Mouse (Mus musculus): ENCODE data around the gene Gtf3a. TPM values are rescaled to one million over a fixed set of nuclear protein-coding genes. Genes with fewer than 3 reads are reported as not detected.

Gene Gtf3a
- total and polyA plus RNA-seq, 2 experiments, result 12.2 to 15.3 TPM

DNA sequence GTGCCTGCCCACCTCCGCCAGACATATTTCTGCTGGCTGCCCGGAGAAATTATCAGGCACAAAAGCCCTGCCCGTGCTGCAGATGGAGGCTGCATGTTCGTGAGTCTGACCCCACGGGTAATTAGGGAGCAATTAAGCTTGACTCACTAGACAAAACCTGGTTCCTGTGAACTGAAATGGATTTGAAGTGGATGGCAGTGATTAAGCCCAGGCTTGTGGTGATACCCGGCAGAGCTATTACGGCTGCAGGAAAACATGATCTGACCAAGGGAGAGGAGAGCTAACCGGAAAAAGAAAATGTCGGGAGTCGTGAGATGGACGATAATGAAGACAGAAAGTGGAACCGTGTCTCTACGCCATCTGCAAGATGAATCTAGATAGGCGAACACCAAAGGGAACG, 5.5 kb upstream of the Gtf3a start:
- H3K4me1 ChIP-seq (ENCODE audit: control insufficient read depth, insufficient read depth, low read length), result no peaks in the 10 kb centered on the region

DNA sequence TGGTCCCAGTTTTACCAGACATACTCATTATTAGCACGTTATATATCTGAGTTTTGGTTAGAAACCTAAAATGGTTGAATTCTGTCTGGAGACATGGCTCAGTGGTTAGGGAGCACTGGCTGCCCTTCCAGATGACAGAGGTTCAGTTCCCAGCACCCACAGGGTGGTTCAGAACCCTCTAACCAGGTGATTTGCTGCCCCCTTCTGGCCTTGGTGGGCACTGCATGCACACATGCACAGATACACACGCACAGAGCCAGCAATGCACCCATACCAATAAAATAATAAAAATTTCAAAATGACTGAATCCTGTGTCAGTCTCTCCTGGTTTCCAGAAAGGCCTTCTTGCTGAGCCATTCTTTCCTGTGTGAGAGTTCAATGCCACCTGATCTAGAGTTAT, 3.9 kb upstream of the Gtf3a start:
- Histone ChIP-seq H3K27ac (replicated peaks; ENCODE audit: insufficient read depth, low read depth, low read length) (no peak overlapping the region), H3K9ac (ENCODE audit: low read depth, low read length) (no peak overlapping the region), H3K79me2 (ENCODE audit: control insufficient read depth, insufficient read depth, low read length) (no peaks in the 10 kb centered on the region), H3K36me3 (ENCODE audit: control insufficient read depth, insufficient read depth, low read length) (no peaks in the 10 kb centered on the region), H3K27me3 (ENCODE audit: control insufficient read depth, insufficient read depth, low read length) (no peaks in the 10 kb centered on the region), H3K4me1 (ENCODE audit: control insufficient read depth, insufficient read depth, low read length) (no peaks in the 10 kb centered on the region), H3K4me3 (ENCODE audit: insufficient read depth, low read depth, low read length) (no peak overlapping the region)
- 99% methylated on average over 2 of the region's 2 CpGs for WGBS
- TF ChIP-seq CTCF (IDR thresholded peaks at IDR 0.05; ENCODE audit: low read depth, low read length) (peak; percentile 33), POLR2A (IDR thresholded peaks at IDR 0.05; ENCODE audit: extremely low read depth, insufficient read depth, low read length) (no peak)
- no peak for DNase-seq (ENCODE audit: extremely low read depth, low read depth, low spot score)

More for the DNA sequence above, 5.5 kb upstream of the Gtf3a start:
- Histone ChIP-seq H3K4me3 (ENCODE audit: insufficient read depth, low read depth, low read length) (no peak overlapping the region), H3K27ac (replicated peaks; ENCODE audit: insufficient read depth, low read depth, low read length) (no peak overlapping the region), H3K79me2 (ENCODE audit: control insufficient read depth, insufficient read depth, low read length) (no peaks in the 10 kb centered on the region), H3K9ac (ENCODE audit: low read depth, low read length) (no peak overlapping the region), H3K36me3 (ENCODE audit: control insufficient read depth, insufficient read depth, low read length) (no peaks in the 10 kb centered on the region), H3K27me3 (ENCODE audit: control insufficient read depth, insufficient read depth, low read length) (no peaks in the 10 kb centered on the region)
- WGBS, result 89% methylated on average over 15 of the region's 15 CpGs
- TF ChIP-seq CTCF (IDR thresholded peaks at IDR 0.05; ENCODE audit: low read depth, low read length), result no peak
- no peak for TF ChIP-seq POLR2A (IDR thresholded peaks at IDR 0.05; ENCODE audit: extremely low read depth, insufficient read depth, low read length)
- DNase-seq (ENCODE audit: extremely low read depth, low read depth, low spot score), result no peak

DNA sequence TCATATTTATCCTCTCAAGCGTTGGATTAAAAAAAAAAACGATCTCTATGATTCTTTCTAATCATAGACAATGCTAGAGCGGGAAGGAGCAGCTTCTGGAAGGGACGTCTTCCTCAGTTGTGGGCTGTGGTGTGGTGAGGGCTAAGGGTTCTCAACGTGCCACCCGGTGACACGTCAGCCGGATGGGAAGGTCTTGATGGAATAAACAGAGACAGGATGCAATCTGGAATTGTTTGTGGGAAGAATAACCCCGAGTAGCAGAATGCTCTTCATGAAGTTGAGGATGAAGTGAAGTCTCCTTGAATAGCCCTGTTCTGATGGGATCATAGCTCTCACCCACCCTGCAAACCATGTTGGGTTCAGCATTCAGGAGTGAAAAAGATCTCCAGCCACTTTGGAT, 1.8 kb upstream of the Gtf3a start:
- no peaks in the 10 kb centered on the region for H3K4me1 ChIP-seq (ENCODE audit: control insufficient read depth, insufficient read depth, low read length)
- TF ChIP-seq CTCF (IDR thresholded peaks at IDR 0.05; ENCODE audit: low read depth, low read length) (no peak), POLR2A (IDR thresholded peaks at IDR 0.05; ENCODE audit: extremely low read depth, insufficient read depth, low read length) (no peak)
- H3K79me2 ChIP-seq (ENCODE audit: control insufficient read depth, insufficient read depth, low read length), result no peaks in the 10 kb centered on the region
- no peaks in the 10 kb centered on the region for H3K27me3 ChIP-seq (ENCODE audit: control insufficient read depth, insufficient read depth, low read length)
- 80% methylated on average over 9 of the region's 9 CpGs for WGBS
- H3K4me3 ChIP-seq (ENCODE audit: insufficient read depth, low read depth, low read length), result no peak overlapping the region
- no peak for DNase-seq (ENCODE audit: extremely low read depth, low read depth, low spot score)
- H3K36me3 ChIP-seq (ENCODE audit: control insufficient read depth, insufficient read depth, low read length), result peaks cover 1% of the 10 kb centered on the region; the same call in 1 of the 2 replicates
- no peak overlapping the region for H3K27ac ChIP-seq (replicated peaks; ENCODE audit: insufficient read depth, low read depth, low read length)
- H3K9ac ChIP-seq (ENCODE audit: low read depth, low read length), result no peak overlapping the region

DNA sequence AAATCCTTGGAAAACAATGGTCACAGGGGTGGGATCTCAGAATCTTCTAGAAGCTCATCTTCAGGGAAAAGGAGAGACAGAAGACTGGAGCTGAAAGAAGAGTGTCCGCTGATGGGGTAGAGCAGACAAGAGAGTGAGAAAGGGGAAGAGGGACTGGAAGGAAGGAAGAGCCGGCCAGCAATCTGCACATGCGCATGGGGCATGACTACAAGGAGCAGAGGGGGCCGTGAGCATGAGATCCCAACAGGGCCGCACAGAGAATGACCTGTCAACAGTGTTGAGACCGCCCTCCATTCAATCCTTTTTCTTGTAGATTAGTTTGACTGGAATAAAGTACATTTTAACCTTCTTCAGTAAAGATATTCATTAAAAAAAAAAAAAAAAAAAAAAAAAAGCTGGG, 960 bp upstream of the Gtf3a start:
- Histone ChIP-seq H3K27me3 (ENCODE audit: control insufficient read depth, insufficient read depth, low read length) (no peaks in the 10 kb centered on the region), H3K36me3 (ENCODE audit: control insufficient read depth, insufficient read depth, low read length) (peaks cover 1% of the 10 kb centered on the region; the same call in 1 of the 2 replicates), H3K9ac (ENCODE audit: low read depth, low read length) (no peak overlapping the region), H3K4me3 (ENCODE audit: insufficient read depth, low read depth, low read length) (no peak overlapping the region), H3K4me1 (ENCODE audit: control insufficient read depth, insufficient read depth, low read length) (no peaks in the 10 kb centered on the region), H3K27ac (replicated peaks; ENCODE audit: insufficient read depth, low read depth, low read length) (no peak overlapping the region), H3K79me2 (ENCODE audit: control insufficient read depth, insufficient read depth, low read length) (no peaks in the 10 kb centered on the region)
- TF ChIP-seq POLR2A (IDR thresholded peaks at IDR 0.05; ENCODE audit: extremely low read depth, insufficient read depth, low read length) (no peak), CTCF (IDR thresholded peaks at IDR 0.05; ENCODE audit: low read depth, low read length) (no peak)
- 86% methylated on average over 6 of the region's 6 CpGs for WGBS
- no peak for DNase-seq (ENCODE audit: extremely low read depth, low read depth, low spot score)

DNA sequence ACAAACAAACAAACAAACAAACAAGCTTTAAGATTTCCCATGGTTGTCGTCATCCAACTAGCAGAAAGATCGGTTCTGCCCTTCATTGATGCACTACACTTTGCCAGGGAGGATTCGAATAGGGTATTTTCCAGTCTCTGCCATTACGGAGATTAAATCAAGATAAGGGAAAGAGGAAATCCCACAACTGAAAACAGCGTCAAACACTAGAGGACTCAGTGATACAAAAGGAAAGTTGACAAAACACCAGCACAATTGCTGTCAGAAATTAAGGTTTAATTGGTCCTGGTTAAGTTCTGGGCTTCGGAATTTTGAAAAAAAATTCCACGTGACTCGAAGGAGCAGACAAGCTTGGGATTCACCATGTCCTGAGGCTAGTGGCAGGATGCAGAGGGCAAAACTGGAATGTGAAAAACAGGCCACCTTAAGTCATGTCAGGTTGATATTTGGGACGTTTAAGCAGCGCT, 383 bp upstream of the Gtf3a start:
- Histone ChIP-seq H3K27me3 (ENCODE audit: control insufficient read depth, insufficient read depth, low read length) (no peaks in the 10 kb centered on the region), H3K27ac (replicated peaks; ENCODE audit: insufficient read depth, low read depth, low read length) (peak overlapping the region; percentile 53), H3K4me3 (ENCODE audit: insufficient read depth, low read depth, low read length) (peak overlapping the region; percentile 53), H3K36me3 (ENCODE audit: control insufficient read depth, insufficient read depth, low read length) (peaks cover 4% of the 10 kb centered on the region), H3K79me2 (ENCODE audit: control insufficient read depth, insufficient read depth, low read length) (no peaks in the 10 kb centered on the region), H3K4me1 (ENCODE audit: control insufficient read depth, insufficient read depth, low read length) (no peaks in the 10 kb centered on the region), H3K9ac (ENCODE audit: low read depth, low read length) (peak overlapping the region; percentile 65)
- DNase-seq (ENCODE audit: extremely low read depth, low read depth, low spot score), result no peak
- TF ChIP-seq CTCF (IDR thresholded peaks at IDR 0.05; ENCODE audit: low read depth, low read length) (no peak), POLR2A (IDR thresholded peaks at IDR 0.05; ENCODE audit: extremely low read depth, insufficient read depth, low read length) (no peak)
- WGBS, result 8% methylated on average over 10 of the region's 10 CpGs

DNA sequence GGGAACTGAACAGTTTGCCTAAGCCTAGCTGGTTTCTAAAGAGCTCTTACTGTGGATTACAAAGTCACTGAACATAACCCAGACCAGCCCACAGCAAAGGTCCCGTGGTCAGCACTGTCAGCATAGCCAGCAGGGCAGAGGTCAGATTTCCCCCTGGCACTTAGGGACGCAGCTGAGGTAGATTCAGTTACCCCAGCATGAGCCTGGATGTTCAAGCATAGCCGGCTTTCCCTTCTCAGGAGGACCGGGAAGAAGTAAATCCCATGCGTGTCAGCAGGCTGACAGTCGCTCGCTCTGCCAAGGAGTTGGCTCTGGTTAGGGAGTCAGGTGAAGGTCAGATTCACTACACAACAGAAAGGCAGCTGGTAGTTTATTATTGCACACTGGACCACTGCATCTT, 6.1 kb downstream of the Gtf3a start:
- H3K9ac ChIP-seq (ENCODE audit: low read depth, low read length), result no peak overlapping the region
- no peak overlapping the region for H3K27ac ChIP-seq (replicated peaks; ENCODE audit: insufficient read depth, low read depth, low read length)
- H3K36me3 ChIP-seq (ENCODE audit: control insufficient read depth, insufficient read depth, low read length), result peaks cover 33% of the 10 kb centered on the region
- no peaks in the 10 kb centered on the region for H3K4me1 ChIP-seq (ENCODE audit: control insufficient read depth, insufficient read depth, low read length)
- peak; percentile 30 for DNase-seq (ENCODE audit: extremely low read depth, low read depth, low spot score)
- H3K27me3 ChIP-seq (ENCODE audit: control insufficient read depth, insufficient read depth, low read length), result no peaks in the 10 kb centered on the region
- 69% methylated on average over 7 of the region's 7 CpGs for WGBS
- H3K79me2 ChIP-seq (ENCODE audit: control insufficient read depth, insufficient read depth, low read length), result no peaks in the 10 kb centered on the region; the same call in 1 of the 2 replicates
- TF ChIP-seq CTCF (IDR thresholded peaks at IDR 0.05; ENCODE audit: low read depth, low read length), result no peak
- no peak for TF ChIP-seq POLR2A (IDR thresholded peaks at IDR 0.05; ENCODE audit: extremely low read depth, insufficient read depth, low read length)
- H3K4me3 ChIP-seq (ENCODE audit: insufficient read depth, low read depth, low read length), result no peak overlapping the region

Measured in liver, adult 2 months (tissue).